Mouse (Mus musculus) retina, postnatal 7 days (tissue): ENCODE data around the gene Zfp945.
"Not testable (repeated sequence)": the region's sequence is repeated elsewhere in the genome, so short reads cannot be mapped to it uniquely, and the experiment has no call there.

ENCODE experiments used
- DNase-seq: peaks from one replicate; pipeline ENCODE4 v3.0.0-alpha.2; 2012; ENCODE audit warnings: low read depth, low spot score

Gene Zfp945

GRCm38 (mm10) chr17:22866845-22867481 lies at the start of gene Zfp945:
Zfp945 (minus strand) TSS chr17:22867134.
- DNase-seq = peak; percentile 53

GRCm38 (mm10) chr17:22888302-22888701 lies 21.4 kb upstream of the Zfp945 start:
- DNase-seq = no peak

- DNase-seq = no peak
Measured at GRCm38 (mm10) chr17:22884059-22884698, 17.2 kb upstream of the Zfp945 start.

- no peak for DNase-seq
Measured at GRCm38 (mm10) chr17:22877427-22878307, 10.7 kb upstream of the Zfp945 start.

- no peak for DNase-seq
Measured at GRCm38 (mm10) chr17:22876316-22876715, 9.4 kb upstream of the Zfp945 start.

GRCm38 (mm10) chr17:22875549-22875948 lies 8.6 kb upstream of the Zfp945 start:
- not testable (repeated sequence) for DNase-seq

GRCm38 (mm10) chr17:22866421-22866844 lies 501 bp downstream of the Zfp945 start:
- DNase-seq = no peak

- no peak for DNase-seq
Measured at GRCm38 (mm10) chr17:22821166-22821565, 45.8 kb downstream of the Zfp945 start.

GRCm38 (mm10) chr17:22818199-22818595 lies 48.7 kb downstream of the Zfp945 start:
- no peak for DNase-seq

- peak; percentile 51 for DNase-seq
Measured at GRCm38 (mm10) chr17:22817471-22818198, 49.3 kb downstream of the Zfp945 start.

- DNase-seq = no peak
Measured at GRCm38 (mm10) chr17:22799707-22800106, 67.2 kb downstream of the Zfp945 start.
